Mouse (Mus musculus) cortical plate, adult 2 months (tissue): ENCODE measurements at regions not wholly inside any gene's neighbourhood (a gene's known extent, or its start where the extent isn't known, plus 50 kb on each side); places are given as distances from the start of the nearest gene placed in this dataset.
"Not testable (repeated sequence)": the region's sequence is repeated elsewhere in the genome, so short reads cannot be mapped to it uniquely, and the experiment has no call there.

ENCODE experiments used
- H3K27ac ChIP-seq: fragments of 200-500 bp; 2 replicates; pipeline ENCODE4 v1.5.1; 2012; ENCODE audit warnings: low read length, control low read depth, inconsistent platforms; ENCODE audit not compliant: insufficient read depth
- H3K4me1 ChIP-seq: fragments of 200-500 bp; 2 replicates; pipeline ENCODE4 v1.6.1; 2011; ENCODE audit warnings: low read length; ENCODE audit not compliant: control insufficient read depth, insufficient read depth
- H3K4me3 ChIP-seq: fragments of 200-500 bp; 2 replicates; pipeline ENCODE4 v1.5.1; 2011; ENCODE audit warnings: mild to moderate bottlenecking, low read length, control low read depth; ENCODE audit not compliant: insufficient read depth
- CTCF ChIP-seq: fragments of 200-500 bp; IDR thresholded peaks from 2 replicates; pipeline ENCODE4 v1.5.1; 2011; ENCODE audit warnings: mild to moderate bottlenecking, control low read depth, low read length; ENCODE audit not compliant: insufficient read depth; ENCODE audit errors: extremely low read depth
- POLR2A ChIP-seq: fragments of 200-500 bp; IDR thresholded peaks from 2 replicates; pipeline ENCODE4 v1.6.1; 2011; ENCODE audit warnings: mild to moderate bottlenecking, low read length, control low read depth; ENCODE audit not compliant: insufficient read depth; ENCODE audit errors: extremely low read depth

GRCm38 (mm10) chr12:64788761-64789160 lies 128.9 kb upstream of the Gm527 start:
- Histone ChIP-seq H3K4me3 (no peak overlapping the region), H3K27ac (no peak overlapping the region), H3K4me1 (no peaks in the 10 kb centered on the region)
- TF ChIP-seq POLR2A, result no peak
- no peak for TF ChIP-seq CTCF

- H3K4me1 ChIP-seq, H3K27ac ChIP-seq, H3K4me3 ChIP-seq: not testable (repeated sequence)
Measured at GRCm38 (mm10) chr12:64808492-64808891, 109.2 kb upstream of the Gm527 start.

GRCm38 (mm10) chr12:64810081-64810480 lies 107.6 kb upstream of the Gm527 start:
- Histone ChIP-seq H3K4me3 (no peak overlapping the region), H3K4me1 (no peaks in the 10 kb centered on the region), H3K27ac (no peak overlapping the region)
- no peak for TF ChIP-seq POLR2A
- no peak for TF ChIP-seq CTCF

GRCm38 (mm10) chr12:64815871-64816270 lies 101.8 kb upstream of the Gm527 start:
- H3K4me1 ChIP-seq, result no peaks in the 10 kb centered on the region
- no peak overlapping the region for H3K4me3 ChIP-seq
- H3K27ac ChIP-seq, result no peak overlapping the region
- TF ChIP-seq POLR2A (no peak), CTCF (no peak)

- Histone ChIP-seq H3K4me3 (no peak overlapping the region), H3K4me1 (no peaks in the 10 kb centered on the region), H3K27ac (no peak overlapping the region)
- peak; percentile 52; the same call in 1 of the 2 replicates for TF ChIP-seq CTCF
- TF ChIP-seq POLR2A, result no peak
Measured at GRCm38 (mm10) chr12:64817056-64817810, 100.5 kb upstream of the Gm527 start.

GRCm38 (mm10) chr12:64820722-64821121 lies 97.0 kb upstream of the Gm527 start:
- Histone ChIP-seq H3K27ac (no peak overlapping the region), H3K4me3 (no peak overlapping the region), H3K4me1 (no peaks in the 10 kb centered on the region)
- TF ChIP-seq POLR2A (no peak), CTCF (no peak)

- Histone ChIP-seq H3K27ac (no peak overlapping the region), H3K4me3 (no peak overlapping the region)
- no peak for TF ChIP-seq POLR2A
- TF ChIP-seq CTCF, result peak; percentile 35; the same call in 1 of the 2 replicates
Measured at GRCm38 (mm10) chr12:64829662-64830249, 88.0 kb upstream of the Gm527 start.

GRCm38 (mm10) chr12:64832313-64833151 lies 85.2 kb upstream of the Gm527 start:
- H3K27ac ChIP-seq, result no peak overlapping the region
- no peak for TF ChIP-seq POLR2A
- TF ChIP-seq CTCF, result no peak
- H3K4me3 ChIP-seq, result no peak overlapping the region
- H3K4me1 ChIP-seq, result no peaks in the 10 kb centered on the region; the same call in 1 of the 2 replicates

More at GRCm38 (mm10) chr12:64829662-64830249, 88.0 kb upstream of the Gm527 start:
- H3K4me1 ChIP-seq, result no peaks in the 10 kb centered on the region; the same call in 1 of the 2 replicates

GRCm38 (mm10) chr12:64857709-64858108 lies 60.0 kb upstream of the Gm527 start:
- H3K4me1 ChIP-seq, result no peaks in the 10 kb centered on the region
- no peak overlapping the region for H3K4me3 ChIP-seq
- no peak for TF ChIP-seq POLR2A
- TF ChIP-seq CTCF, result no peak
- H3K27ac ChIP-seq, result no peak overlapping the region
